Mouse (Mus musculus) kidney, postnatal 36 days (tissue): Measurements from ENCODE around the gene 2410004P03Rik.
"Not testable (repeated sequence)": the region's sequence is repeated elsewhere in the genome, so short reads cannot be mapped to it uniquely, and the experiment has no call there.

Experiments
- DNase-seq, 2 experiments: peaks; one replicate each; pipeline ENCODE4 v3.0.0; 2021 to 2022; ENCODE audit warnings: mixed read lengths in 2 of 2

2410004P03Rik gene

DNA sequence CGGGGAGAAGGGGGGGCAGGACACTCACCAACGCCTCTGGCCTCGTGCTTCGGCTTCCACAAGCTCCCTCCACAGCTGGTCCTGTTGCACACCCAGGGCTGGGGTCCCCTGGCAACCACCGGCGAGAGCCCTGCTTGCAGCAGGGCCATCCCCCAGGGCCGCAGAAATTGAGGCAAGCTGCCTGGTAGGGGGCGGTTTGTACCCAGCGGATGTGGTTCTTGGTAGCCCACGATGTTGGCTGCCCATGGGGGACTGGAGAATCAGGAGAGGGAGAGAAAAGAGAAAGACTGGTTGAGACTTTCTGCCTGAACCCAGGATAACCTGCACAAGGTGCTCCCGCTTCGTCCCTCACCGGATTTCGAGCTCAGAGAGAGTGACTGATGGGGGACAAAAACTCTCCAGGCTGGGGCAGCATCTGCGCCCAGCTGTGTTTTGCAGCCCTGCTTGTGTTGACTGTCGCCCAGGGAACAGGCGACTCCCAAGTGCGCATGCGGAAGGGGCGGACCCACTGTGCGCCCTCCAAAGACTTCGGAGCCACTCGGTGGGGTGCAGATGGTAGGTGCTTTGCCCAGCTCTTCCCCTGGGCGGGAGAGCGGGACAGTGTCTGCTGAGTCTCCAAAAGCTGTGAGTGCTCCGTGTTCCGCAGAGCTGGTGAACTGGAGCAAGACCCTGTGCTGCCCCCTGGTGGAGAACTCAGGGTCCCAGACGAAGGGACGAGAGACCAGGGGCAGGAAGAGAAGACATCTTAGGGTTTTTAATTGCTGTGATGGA is at the start of gene 2410004P03Rik:
Gene 2410004P03Rik, minus strand, starts transcription at position 628 of the 771 bp plus-strand sequence.
- DNase-seq = peak; percentile 75 to 90

DNA sequence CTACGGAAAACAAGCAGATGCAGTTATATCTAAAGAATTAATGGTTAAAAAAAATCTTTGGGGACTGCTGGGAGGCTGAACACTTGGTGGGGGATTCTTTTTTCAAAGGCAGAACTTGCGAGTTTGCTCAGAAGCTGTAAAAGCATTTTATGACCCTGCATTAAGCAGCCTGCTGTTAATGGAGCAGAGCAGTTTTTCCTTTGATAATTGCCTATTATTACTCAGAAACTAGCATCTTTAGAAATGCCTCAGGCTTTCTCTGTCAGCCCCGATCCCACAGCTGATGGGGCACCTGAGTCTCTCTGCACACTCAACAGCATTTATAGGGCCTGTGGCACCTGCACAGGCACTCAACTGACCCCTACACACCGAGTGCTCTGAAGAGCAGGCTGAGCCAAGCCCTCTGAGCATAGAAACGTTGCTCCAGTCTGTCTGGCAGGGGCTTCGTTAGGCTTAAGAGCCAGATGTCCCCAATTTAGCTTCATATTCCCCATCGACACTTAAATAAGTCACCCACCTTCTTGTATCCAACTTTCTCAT is 49.7 kb upstream of the 2410004P03Rik start:
- no peak for DNase-seq

DNA sequence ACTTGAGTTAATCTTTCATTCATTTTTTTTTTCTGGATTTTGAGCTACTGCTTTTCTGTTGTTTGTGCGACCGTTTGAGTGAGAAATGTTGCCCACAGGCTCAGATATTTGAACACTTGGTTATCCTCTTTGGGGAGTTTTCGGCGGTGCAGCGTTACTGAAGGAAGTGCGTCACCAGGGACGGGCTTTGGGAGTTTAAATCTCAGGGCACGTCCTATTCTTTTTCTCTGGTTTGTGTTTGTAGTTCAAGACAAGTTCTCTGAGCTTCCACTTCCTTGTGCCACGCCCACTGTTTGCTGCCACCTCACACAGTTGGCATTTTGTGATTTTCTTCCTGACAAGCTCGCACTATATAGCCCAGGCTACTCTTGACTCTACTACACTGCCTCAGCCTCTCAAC is 47.0 kb upstream of the 2410004P03Rik start:
- DNase-seq = no peak

DNA sequence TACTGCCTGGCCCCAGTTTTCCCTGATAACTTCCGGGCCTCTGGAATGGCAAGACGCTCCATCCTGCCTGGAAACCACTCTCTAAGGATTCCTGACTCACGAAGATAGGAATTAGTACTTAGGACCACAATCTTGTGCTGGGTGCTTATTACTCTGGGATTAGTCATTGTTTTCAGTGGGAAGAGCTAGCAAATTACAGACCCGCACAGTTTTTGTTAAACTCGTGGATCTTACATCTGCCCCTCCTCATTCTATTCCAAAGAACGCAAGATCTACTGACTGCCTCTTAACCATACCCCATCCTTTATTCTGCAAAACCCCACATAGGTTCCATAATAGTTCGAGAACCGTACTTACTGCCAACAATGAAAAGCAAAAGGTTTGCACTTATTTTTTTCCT is 45.6 kb upstream of the 2410004P03Rik start:
- no peak for DNase-seq

DNA sequence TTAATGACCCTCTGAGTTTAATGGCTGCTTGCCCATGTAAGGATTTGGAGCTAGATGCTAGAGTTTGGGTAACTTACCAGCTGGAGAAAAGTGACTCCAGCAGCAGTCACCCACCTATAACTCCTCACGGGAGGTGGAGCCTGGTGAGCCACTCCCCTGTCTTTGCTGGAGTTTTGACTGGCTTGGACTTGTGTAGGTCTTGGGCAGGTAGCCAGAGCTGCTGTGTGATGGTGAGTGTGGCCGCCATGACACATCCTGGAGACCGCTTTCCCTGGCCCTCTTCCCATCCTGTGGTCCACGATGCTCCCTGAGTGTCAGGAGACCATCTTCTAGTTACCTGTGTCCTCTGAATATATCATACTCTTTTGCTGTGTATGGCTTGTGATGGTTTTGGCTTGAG is 44.2 kb upstream of the 2410004P03Rik start:
- DNase-seq = no peak

DNA sequence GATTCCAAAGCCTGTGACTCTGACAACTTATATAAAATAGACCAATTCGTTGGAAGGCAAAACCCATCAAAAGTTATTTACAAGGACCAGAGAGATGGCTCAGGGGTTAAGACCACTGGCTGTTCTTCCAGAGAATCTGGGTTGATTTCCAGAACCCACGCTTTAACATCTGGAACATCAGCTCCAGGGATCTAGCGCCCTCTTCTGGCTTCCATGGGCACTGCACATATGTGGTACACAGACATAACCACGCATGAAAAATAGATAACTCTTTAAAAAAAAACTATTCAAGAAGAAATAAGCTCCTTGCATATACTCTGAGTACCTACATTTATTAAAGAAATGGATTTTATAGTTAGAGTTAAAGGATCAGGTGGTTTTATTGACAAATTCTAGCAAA is 43.2 kb upstream of the 2410004P03Rik start:
- peak in 1 of 2 experiments; percentile 11 for DNase-seq

DNA sequence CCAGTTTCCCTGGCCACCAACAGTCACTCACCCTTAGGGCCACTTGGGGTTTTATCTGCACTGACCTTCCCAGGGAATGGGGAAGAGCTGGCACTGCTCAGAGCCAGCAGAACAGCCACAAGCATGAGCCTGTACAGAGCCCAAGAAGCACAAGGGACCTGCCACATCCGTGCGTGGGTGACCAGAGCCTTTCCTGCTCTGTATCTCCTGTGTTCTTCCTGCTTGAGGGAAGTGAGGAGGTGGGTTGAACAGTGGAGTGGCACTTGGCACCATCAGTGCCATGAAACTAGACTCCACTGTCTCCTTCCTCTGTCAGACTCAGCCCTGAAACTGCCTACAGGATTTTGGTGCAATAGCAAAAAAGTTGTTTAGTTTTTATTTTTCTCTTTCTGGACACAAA is 41.1 kb upstream of the 2410004P03Rik start:
- no peak for DNase-seq

DNA sequence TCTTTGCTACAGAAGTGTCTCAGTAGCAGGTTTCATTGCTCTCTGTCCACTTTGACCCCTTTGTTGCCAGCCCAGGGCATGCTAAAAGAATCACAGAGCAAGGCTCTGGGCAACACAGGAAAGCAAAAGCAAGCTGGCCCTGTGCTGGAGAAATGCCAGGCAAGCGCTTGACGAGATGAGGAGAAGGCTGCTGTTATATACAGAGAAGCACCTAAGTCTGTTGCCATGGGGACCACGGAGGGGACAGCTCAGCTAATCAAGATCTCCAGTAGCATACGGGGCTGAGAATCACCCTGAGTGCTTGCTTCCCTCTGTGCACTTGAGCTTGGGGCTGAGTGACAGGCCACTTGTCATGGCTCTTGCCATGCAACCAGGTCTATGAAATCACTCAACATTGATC is 39.5 kb upstream of the 2410004P03Rik start:
- no peak for DNase-seq

DNA sequence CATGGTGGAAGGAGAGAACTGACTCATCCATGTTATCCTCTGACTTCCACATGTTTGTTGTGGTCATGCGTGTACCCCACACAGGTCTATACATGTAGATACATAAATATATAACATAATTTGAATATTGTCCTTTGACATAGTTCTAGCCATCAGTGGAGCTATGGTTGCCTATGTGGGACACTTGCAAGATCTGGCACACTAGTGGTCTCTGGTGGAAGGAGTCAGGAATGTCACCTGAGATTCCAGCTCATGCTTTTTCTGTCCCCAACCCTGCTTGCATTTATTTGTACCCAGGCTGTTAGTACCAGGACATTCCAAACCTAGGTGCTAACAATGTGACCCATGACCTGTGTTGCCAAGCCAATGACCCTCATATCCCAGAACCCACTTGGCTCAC is 38.3 kb upstream of the 2410004P03Rik start:
- no peak for DNase-seq

DNA sequence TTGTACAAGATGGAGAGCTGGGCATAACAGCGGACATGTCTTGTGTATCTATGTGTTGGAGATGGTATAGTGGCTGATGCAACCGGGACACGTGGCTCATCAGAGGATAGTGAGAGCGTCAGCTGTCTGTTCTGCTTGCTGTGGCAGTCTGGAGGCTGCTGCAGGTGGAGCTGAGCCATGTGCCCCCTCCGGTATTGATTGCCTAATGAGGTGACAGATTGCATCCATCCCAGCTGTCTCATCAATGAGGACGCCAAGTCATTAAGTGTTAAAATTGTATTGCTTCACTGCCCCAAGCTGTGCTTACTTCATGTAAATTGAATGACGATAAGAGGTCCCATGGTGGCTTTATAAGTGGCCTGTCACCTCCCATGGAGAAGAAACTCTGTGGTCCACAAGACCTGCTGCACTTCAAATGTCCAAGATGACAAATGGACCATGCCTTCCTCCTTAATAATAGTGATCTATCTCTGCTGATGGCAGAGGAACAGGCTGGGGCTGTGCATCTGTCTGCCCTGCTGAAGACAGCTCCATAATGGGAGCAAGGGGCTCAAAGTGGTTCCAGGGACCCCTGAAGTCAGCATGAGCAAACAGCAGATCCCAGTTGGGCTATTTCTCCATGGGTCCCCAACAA is 37.6 kb upstream of the 2410004P03Rik start:
- no peak for DNase-seq

DNA sequence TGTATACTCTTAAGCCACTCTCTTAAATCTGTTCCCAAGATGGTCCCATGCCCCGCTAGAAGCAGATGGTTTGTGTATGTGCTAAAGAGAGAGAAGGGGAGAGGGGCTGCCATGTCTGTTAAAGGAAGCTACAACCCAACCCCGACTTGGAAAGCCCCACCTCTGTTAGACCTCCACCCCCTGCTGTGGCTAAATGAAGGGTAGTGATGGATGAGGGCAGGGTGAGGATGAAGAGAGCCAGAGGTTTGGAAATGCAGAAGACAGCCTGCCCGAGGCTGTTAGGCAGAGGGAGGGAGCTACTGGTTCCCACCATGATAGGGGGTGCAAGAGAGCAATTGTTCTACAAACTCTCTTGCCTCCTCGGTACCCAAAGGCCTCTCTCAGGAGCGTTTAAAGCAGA is 31.8 kb upstream of the 2410004P03Rik start:
- no peak for DNase-seq

DNA sequence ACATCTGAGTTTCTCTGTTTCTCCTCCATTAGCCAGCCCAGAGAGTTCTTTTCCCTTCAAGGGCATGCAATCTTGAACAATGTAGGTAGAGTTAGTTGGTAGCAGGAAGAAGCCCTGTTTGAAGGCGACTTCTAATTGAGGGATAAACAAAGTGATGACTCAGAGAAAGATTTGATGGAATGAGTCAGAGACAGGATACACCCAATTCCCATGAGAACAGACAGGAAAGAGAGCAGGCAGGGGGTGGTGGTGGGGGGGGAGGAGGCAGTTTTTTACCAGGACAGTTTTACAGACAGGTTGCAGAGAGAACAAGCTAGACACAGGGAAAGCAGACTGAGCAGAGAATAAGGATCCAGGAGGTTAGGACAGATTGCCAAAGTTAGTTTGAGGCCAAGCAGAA is 29.0 kb upstream of the 2410004P03Rik start:
- no peak for DNase-seq

DNA sequence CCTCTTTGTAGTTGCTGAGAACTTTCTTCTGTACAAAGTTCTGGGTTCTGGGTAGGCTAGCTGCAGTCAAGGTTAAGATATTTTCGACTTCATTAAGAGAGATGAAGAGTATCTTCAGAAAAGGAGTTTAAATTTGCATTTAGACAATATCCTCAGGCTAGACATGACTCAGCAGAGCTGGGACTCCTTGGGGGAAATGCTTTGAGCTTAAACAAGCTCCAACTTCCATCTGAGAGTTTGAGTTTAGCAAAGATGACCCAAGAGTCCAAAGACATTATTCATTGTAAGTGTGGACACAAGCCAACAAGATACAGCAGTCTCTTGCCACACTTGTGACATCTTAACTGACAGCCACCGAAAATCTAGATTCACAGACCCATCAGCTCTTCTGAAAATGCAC is 27.9 kb upstream of the 2410004P03Rik start:
- DNase-seq = no peak

DNA sequence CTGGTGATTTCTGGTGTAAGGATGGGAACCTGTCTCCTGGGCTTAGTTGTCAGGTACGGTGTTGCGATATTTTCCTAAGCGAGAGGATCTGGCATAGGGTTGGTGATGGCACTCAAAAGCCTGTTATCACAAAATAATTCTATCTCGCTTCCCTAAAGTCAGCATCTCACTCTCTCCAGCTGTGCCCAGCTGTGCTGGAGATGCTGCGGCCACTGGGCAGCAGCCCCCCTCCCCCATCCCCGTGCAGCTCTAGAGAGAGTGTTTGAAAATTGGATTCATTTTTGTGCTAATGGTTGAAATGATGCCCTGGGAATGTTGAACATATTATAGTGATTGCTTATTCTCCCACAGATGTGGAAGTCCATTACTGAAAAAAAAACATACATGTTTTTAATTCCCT is 26.7 kb upstream of the 2410004P03Rik start:
- DNase-seq = no peak

DNA sequence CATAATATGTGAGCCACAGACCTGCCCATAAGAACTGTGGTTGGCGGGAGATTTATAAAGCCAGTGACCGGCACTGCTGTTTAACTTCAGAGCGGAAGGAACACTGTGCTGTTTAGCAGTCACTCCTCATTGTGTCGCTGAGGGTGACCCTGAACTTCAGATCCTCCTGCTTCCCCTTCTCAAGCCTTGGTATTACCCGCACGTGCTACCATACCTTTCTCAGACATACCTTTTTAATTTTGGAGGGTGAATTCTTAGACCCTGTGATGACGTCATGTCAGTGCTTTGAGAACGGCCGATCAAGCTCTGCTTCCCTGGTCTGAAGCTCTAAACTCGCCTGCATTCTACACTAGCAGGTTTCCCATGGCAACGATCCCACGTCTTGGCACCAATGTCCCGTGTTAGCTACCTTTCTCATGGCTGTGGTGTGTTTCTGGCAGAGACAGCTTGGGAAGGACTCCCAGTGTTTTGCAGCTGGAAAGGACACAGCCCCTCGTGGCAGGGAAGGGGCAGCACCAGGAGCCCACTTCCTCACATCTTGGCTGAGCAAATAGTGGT is 25.6 kb upstream of the 2410004P03Rik start:
- no peak for DNase-seq

DNA sequence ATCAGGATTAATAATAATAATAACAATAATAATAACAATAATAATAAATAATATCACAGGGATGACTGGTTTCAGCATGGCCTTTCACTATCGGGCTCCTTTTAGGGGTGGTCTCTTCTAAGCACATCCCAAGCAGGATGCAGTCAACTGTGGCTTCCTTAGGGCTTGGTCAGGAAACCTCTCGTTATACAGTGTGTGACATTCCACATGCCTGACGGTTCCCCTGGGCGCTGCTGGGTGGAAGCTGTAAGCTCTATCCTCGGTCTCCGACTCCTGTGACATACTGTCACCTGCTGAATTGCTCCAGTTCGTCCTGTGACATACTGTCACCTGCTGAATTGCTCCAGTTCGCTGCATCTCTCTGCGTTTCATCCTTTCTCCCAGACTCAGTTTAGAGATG is 25.0 kb upstream of the 2410004P03Rik start:
- no peak for DNase-seq

DNA sequence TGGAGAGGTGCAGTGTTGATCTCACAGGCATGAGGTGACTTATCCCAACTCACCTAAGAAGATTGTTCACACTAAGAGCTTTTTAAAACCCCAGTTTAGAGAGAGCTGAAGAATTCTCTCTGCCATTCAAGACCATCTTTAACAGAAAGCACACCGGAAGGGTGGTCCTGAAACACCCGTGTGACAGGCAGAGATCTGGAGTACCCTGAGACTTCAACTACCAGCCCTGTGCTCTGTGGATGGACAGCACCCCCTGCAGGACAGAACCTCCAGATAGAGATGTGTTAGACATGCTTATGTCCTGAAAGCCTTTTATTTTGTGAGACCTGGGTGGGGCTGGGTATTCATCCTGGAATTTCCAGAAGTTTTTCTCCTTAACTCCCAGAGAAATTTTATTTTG is 23.6 kb upstream of the 2410004P03Rik start:
- peak; percentile 6 to 66 for DNase-seq

DNA sequence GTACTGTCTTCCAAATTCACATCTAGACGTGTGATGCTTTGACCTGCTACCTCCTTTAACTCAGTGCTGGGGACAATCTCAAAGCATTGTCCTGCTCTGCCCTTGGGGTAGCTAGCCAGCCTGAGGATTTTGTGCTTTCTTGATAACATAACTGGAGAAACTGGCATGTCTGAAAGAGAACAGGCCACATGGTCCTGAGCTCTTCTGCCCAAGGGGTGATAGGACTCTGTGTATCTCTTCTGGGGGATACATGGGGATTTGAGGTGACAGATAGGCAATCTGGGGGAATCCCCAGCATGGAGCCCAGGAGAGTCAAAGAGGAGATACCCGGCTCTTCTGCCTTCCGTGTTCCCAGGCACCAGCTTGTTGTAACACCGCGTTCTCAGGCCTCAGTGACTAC is 23.1 kb upstream of the 2410004P03Rik start:
- no peak for DNase-seq

DNA sequence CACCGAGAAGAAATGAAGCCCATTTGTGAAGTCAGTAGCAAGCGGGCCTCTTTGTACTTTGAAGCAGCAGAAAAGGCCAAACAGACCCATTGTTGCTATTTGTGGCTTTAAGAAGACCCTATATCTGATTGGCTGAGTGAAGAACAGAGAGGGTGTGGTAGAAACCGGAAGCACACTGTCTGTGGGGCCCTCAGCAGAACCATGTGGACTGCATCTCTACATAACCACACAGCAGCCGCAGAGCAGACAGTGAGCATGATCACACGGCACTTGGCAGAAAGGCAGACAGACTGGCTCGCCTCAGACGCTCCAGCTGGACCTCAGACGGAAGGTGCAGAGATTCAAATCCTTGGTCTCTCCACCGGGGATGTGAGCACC is 21.9 kb upstream of the 2410004P03Rik start:
- no peak for DNase-seq

DNA sequence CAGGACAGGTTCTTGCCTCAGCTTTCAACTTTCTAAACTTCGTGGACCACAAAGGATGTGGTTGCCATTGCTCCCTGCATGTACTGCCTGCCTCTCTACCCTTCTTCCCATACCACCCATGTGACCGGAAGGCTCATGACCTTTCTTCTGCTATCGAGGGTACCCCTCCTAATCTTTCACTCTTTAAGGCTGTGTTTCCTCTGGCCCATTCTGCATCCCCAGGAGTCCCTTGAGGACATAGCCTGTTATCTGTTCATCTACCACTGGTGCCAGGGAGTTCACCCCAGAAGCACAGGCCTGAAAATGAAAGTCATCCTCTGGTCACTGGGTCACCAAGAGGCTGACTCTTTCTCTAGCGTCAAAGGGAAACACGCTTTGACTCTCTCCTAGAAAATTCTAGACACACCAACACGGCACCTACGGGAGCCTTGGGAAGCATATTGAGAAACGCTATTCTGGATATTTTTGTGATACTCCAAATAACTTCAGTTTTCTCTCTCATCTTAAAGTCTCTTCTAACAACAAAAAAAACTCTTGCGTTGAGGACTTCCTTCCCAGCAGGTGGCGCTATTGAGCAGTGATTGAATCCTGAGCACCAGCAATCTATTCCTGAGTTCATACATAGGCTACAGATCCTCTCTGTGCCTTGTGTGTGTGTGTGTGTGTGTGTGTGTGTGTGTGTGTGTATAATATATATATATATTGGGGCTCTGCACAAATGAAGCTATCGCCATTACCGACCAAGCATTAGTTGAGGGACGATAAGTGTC is 21.4 kb upstream of the 2410004P03Rik start:
- peak; percentile 55 to 91 for DNase-seq

DNA sequence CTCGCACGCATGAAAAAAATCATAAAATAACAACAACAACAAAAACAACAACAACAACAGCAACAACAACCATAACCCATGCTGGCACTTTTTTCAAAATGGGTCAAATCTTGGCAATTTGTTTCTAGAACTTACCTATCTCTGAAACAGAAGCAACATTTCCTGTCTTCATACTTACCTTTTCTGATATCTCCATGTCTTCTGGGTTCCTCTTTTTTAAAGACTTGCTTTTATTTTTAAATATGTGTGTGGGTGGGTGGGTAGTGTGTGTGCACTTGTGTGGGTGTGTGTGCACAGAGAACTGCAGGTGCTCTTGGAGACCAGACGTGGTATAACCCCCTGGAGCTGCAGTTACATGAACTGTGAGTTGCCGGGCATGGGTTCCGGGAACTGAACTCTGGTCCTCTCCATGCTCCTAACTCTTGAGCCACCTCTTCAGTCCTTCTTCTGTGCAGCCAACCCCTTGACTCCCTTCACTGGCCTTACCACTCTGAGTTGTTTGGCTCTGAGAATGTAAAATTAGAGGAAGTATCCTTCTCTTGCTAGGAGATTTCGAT is 13.1 kb upstream of the 2410004P03Rik start:
- DNase-seq = no peak

DNA sequence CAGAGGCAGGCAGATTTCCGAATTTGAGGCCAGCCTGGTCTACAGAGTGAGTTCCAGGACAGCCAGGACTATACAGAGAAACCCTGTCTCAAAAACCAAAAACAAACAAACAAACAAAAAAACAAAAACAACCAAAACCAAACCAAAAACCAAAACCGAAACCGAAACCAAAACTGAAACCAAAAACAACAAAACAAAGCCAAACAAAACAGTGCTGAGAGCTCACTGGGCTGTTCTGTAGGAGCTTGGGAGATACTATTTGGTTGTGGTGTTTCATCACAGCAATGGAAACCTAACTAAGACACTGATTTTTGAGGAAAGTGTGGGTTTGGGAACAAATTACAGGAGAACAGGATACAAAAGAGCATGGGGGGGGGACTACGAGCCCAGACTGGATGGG is 10.6 kb upstream of the 2410004P03Rik start:
- no peak for DNase-seq

DNA sequence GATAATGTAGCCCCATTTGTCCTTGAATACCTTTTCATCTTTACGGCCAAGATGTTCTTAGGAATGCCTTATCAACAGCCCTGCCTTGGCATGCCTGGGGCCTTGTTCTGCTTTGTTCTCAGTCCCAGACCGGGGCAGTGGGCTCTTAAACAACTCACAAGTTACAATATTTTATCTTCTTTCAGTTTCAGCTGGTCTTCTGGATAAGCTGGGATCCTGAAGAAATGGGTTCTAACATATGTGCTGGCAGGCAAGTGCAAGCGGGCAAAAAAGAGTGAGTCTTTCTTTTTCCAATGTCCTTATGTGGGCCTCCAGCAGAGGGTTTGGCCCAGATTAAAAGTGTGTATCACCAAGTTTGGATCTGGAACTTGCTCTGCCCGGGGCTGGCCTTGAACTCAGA is 9.6 kb upstream of the 2410004P03Rik start:
- not testable (repeated sequence) for DNase-seq
